Mouse (Mus musculus) hindbrain, embryonic 16.5 days (tissue): ENCODE data around the gene Gstm7. TPM values are rescaled to one million over a fixed set of nuclear protein-coding genes. Genes with fewer than 3 reads are reported as not detected.
A peak's percentile ranks its signal among the peaks of the same experiment; 100 is the strongest.

Experiments
- ATAC-seq: fragments of 200-750 bp; cut with Nextera tagmentation; 2 replicates; pipeline ENCODE4 v1.8.0; 2017; ENCODE audit warnings: moderate TSS enrichment, moderate library complexity
- H3K27ac ChIP-seq: fragments of 300-500 bp; sonication (generic); 2 replicates; pipeline ENCODE4 v1.5.1; 2014; ENCODE audit warnings: low read depth, mild to moderate bottlenecking, control low read depth, low read length, moderate library complexity
- H3K27me3 ChIP-seq: fragments of 300-500 bp; sonication (generic); replicated peaks from 2 replicates; pipeline ENCODE4 v1.6.1; 2014; ENCODE audit warnings: low read length; ENCODE audit not compliant: control insufficient read depth, insufficient read depth
- H3K36me3 ChIP-seq: fragments of 300-500 bp; sonication (generic); 2 replicates; pipeline ENCODE4 v1.6.1; 2014; ENCODE audit warnings: mild to moderate bottlenecking, low read length, moderate library complexity, mixed read lengths; ENCODE audit not compliant: control insufficient read depth, insufficient read depth
- H3K4me1 ChIP-seq: fragments of 300-500 bp; sonication (generic); 2 replicates; pipeline ENCODE4 v1.6.1; 2014; ENCODE audit warnings: low read depth, low read length; ENCODE audit not compliant: control insufficient read depth, insufficient read depth
- H3K4me2 ChIP-seq: fragments of 300-500 bp; sonication (generic); 2 replicates; pipeline ENCODE4 v1.6.1; 2014; ENCODE audit warnings: mild to moderate bottlenecking, low read length, control low read depth, moderate library complexity
- H3K4me3 ChIP-seq: fragments of 300-500 bp; sonication (generic); 2 replicates; pipeline ENCODE4 v1.5.1; 2014; ENCODE audit warnings: mild to moderate bottlenecking, low read length, control low read depth, moderate library complexity
- H3K9ac ChIP-seq: fragments of 300-500 bp; sonication (generic); 2 replicates; pipeline ENCODE4 v1.6.1; 2014; ENCODE audit warnings: low read depth, mild to moderate bottlenecking, control low read depth, low read length, moderate library complexity
- H3K9me3 ChIP-seq: fragments of 300-500 bp; sonication (generic); 2 replicates; pipeline ENCODE4 v1.6.1; 2014; ENCODE audit warnings: mild to moderate bottlenecking, low read length, moderate library complexity; ENCODE audit not compliant: control insufficient read depth
- WGBS: fragments of 180-500 bp; shearing (Covaris S2); extraction: QIAGEN DNeasy Blood & Tissue Kit; methylation state at CpG from one replicate; pipeline ENCODE4 v1.1.7; 2014; 5-methylcytosine and 5-hydroxymethylcytosine counted together
- polyA plus RNA-seq: library from polyadenylated mRNA; unstranded; fragments of >200 nt; fragmentation: Nextera tagmentation; extraction: Ambion mirVana; gene quantifications from 2 replicates; pipeline ENCODE4 v1.2.1, GENCODE M21; 2015

Gstm7 gene
- polyA plus RNA-seq, 1 experiment from 2014 or later: 43.2 TPM

DNA sequence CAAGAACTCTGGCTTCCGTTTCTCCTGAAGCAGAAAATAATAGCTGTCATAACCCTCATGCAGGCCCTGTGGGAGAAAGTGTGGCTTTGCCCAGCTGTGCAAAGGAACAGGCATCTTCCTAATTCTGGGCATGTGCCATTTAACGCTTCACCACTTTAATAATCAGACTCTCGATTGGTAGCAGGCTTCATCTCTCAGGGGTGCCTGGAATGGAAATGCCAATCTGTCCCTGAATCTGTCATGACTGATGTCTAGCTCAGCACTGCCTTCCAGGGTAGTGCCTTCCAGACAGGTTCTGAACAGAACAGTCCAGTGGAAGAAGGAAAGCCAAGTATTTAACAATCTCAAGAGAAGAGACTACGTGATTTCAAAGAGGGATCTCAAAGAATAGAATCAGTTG, 9.6 kb upstream of the Gstm7 start:
- H3K27me3 ChIP-seq: no peaks in the 10 kb centered on the region
- ATAC-seq: no peak
- no peaks in the 10 kb centered on the region for H3K36me3 ChIP-seq
- H3K4me3 ChIP-seq: no peak overlapping the region
- no peak overlapping the region for H3K27ac ChIP-seq
- peaks cover 6% of the 10 kb centered on the region; the same call in 1 of the 2 replicates for H3K4me1 ChIP-seq
- H3K9me3 ChIP-seq: no peaks in the 10 kb centered on the region
- no peak overlapping the region for H3K4me2 ChIP-seq
- no peak overlapping the region for H3K9ac ChIP-seq
- WGBS: 51% methylated on average over 4 of the region's 4 CpGs

DNA sequence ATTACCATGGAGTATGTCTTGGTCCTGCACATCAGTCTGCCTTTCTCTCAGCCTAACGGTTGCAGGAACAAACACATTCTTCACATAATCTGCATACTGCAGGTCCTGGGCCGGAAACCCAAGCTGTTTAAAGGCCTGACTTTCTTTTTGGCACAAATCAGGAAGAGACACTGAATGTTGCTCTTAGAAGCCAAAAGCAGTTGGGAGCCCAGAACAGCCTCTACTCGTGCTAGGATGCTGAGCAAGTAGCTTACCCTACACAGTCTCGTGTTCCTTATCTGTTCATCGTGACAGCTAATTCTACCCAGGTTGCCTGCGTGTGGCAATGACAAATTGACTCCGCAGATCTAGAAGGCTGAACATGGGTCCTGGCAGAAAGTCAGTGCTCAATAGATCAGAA, 8.9 kb upstream of the Gstm7 start:
- H3K27me3 ChIP-seq: no peaks in the 10 kb centered on the region
- ATAC-seq: no peak
- H3K36me3 ChIP-seq: no peaks in the 10 kb centered on the region
- no peak overlapping the region for H3K27ac ChIP-seq
- H3K4me1 ChIP-seq: peaks cover 6% of the 10 kb centered on the region; the same call in 1 of the 2 replicates
- H3K4me3 ChIP-seq: no peak overlapping the region
- no peak overlapping the region for H3K4me2 ChIP-seq
- WGBS: 67% methylated on average over 7 of the region's 7 CpGs
- no peaks in the 10 kb centered on the region for H3K9me3 ChIP-seq
- H3K9ac ChIP-seq: no peak overlapping the region

GRCm38 (mm10) chr3:107939830-107940229, 8.2 kb upstream of the Gstm7 start:
- no peak overlapping the region for H3K9ac ChIP-seq
- peaks cover 6% of the 10 kb centered on the region; the same call in 1 of the 2 replicates for H3K4me1 ChIP-seq
- H3K36me3 ChIP-seq: no peaks in the 10 kb centered on the region
- no peak overlapping the region for H3K4me2 ChIP-seq
- no peaks in the 10 kb centered on the region for H3K27me3 ChIP-seq
- H3K9me3 ChIP-seq: no peaks in the 10 kb centered on the region
- WGBS: 43% methylated on average over 4 of the region's 4 CpGs
- H3K27ac ChIP-seq: no peak overlapping the region
- peak; percentile 28; the same call in 1 of the 2 replicates for ATAC-seq
- no peak overlapping the region for H3K4me3 ChIP-seq

DNA sequence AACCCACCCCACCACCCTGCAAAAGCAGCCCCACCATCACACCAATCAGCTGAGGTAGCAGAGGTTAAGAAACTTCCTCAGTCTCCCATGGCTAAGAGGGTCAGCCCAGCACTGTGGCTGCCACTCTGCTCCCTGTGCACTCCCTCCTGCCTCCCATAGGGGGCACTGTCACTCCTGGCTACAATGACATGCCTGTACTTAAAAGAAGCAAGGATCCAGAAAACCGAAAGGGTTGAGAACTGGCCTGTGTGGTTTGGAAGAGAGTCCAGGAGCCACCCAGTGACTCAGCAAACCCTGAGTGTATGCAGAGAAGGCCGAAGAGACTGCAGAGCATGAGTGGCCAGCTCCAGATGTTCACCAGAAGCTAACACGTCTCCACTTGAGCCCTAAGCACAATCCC, 7.8 kb upstream of the Gstm7 start:
- ATAC-seq: 0 out of 2 replicates have a peak, but pooled peaks have one; percentile 9
- Histone ChIP-seq H3K9ac (no peak overlapping the region), H3K4me2 (no peak overlapping the region), H3K36me3 (no peaks in the 10 kb centered on the region), H3K4me3 (no peak overlapping the region), H3K9me3 (no peaks in the 10 kb centered on the region), H3K27ac (no peak overlapping the region), H3K4me1 (peaks cover 6% of the 10 kb centered on the region; the same call in 1 of the 2 replicates), H3K27me3 (no peaks in the 10 kb centered on the region)
- WGBS: 47% methylated on average over 3 of the region's 3 CpGs

DNA sequence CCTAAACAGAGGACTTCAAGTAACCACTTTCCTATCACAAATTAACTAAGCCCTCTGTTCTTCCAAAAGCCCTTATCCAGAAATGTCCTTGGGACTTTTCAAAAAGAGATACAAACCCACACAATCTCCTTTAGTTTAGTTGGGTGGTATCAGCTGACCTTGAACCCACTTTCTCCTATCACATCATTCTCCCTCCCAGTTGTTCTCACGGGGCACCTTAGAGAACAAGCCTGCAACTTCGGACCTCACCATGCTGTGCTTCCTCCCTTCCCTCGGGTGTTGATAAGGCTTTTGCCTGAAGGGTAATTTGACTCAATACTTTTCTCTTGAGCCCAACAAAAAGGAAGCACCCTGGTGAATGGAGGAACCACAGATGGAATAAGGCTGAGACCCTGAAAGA, 4.3 kb upstream of the Gstm7 start:
- Histone ChIP-seq H3K36me3 (no peaks in the 10 kb centered on the region), H3K27me3 (no peaks in the 10 kb centered on the region), H3K4me3 (no peak overlapping the region), H3K9ac (no peak overlapping the region), H3K9me3 (no peaks in the 10 kb centered on the region), H3K4me2 (no peak overlapping the region), H3K4me1 (peaks cover 10% of the 10 kb centered on the region), H3K27ac (no peak overlapping the region)
- whole genome bisulfite sequencing: 66% methylated on average over 3 of the region's 3 CpGs
- no peak for ATAC-seq

DNA sequence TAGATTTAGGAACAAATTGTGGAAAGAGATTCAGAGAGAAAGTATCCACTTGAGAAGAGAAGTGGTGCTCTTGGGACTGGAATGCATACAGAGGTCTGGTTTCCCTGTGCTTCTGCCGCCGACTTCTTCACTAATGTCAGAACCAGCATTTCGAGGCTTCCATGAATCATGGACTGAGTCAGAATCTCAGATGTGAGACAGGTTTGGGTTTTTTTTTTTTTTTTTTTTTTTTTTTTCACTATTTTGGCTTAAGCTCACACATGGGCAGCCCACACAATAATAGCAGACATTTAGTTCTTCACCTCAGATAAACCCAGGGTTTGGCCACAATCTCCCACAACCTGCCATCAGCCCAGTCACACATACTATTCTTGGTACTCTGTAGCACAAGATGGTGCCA, 3.7 kb upstream of the Gstm7 start:
- no peak overlapping the region for H3K4me2 ChIP-seq
- no peak overlapping the region for H3K9ac ChIP-seq
- ATAC-seq: no peak
- no peaks in the 10 kb centered on the region for H3K9me3 ChIP-seq
- H3K4me3 ChIP-seq: no peak overlapping the region
- H3K27ac ChIP-seq: no peak overlapping the region
- H3K36me3 ChIP-seq: no peaks in the 10 kb centered on the region
- no peaks in the 10 kb centered on the region for H3K27me3 ChIP-seq
- peaks cover 12% of the 10 kb centered on the region for H3K4me1 ChIP-seq
- 89% methylated on average over 3 of the region's 3 CpGs for WGBS

DNA sequence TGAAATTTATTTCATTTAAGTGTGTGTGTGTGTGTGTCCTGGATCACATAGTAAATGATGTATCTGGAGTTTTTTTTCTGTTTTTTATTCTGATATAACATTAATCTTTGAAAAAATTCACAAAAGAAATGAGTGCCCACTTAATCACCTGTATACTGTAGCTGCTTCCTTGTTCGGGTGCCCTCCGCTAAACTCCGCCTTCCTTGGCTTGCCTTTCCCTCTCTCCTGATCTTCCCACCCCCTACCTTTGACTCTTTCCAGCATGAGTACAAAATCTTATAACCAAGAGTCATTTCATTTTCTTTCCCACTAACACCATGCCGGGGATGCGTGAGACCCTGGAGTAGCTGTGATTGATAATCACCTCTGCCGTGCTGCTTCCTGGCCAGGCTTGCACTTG, 511 bp upstream of the Gstm7 start:
- Histone ChIP-seq H3K27me3 (no peaks in the 10 kb centered on the region), H3K27ac (0 out of 2 replicates have a peak overlapping the region, but pooled peaks have one; percentile 2), H3K4me2 (no peak overlapping the region), H3K9me3 (no peaks in the 10 kb centered on the region), H3K4me3 (no peak overlapping the region), H3K4me1 (peaks cover 12% of the 10 kb centered on the region), H3K9ac (no peak overlapping the region), H3K36me3 (no peaks in the 10 kb centered on the region)
- ATAC-seq: no peak
- WGBS: 71% methylated on average over 6 of the region's 6 CpGs

GRCm38 (mm10) chr3:107931134-107931533, 483 bp downstream of the Gstm7 start:
- Histone ChIP-seq H3K9ac (no peak overlapping the region; the same call in 1 of the 2 replicates), H3K27ac (peak overlapping the region; percentile 72), H3K4me1 (peaks cover 12% of the 10 kb centered on the region), H3K4me2 (peak overlapping the region; percentile 53), H3K4me3 (peak overlapping the region; percentile 26), H3K27me3 (no peaks in the 10 kb centered on the region), H3K9me3 (no peaks in the 10 kb centered on the region), H3K36me3 (no peaks in the 10 kb centered on the region)
- WGBS: 51% methylated on average over 2 of the region's 2 CpGs
- no peak for ATAC-seq

DNA sequence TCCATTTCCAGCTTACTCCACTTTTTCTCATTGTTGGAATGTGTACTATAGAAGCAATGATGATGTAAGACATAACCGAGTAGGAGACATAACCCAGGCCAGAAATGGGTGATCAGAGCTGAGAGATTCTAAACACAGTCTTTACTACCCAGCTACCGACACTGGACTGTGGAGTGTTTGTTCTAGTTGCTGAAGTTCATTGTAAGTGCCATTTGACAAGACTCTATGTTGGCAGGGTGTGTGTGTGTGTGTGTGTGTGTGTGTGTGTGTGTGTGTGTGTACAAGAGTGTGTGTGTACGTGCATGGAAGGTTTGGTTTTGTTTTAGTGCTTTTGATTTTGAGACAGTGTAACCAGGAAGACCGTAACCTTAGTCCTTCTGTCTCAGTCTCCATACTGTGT, 1.9 kb downstream of the Gstm7 start:
- no peak overlapping the region for H3K27ac ChIP-seq
- no peaks in the 10 kb centered on the region for H3K9me3 ChIP-seq
- no peak for ATAC-seq
- H3K4me3 ChIP-seq: no peak overlapping the region
- peaks cover 12% of the 10 kb centered on the region for H3K4me1 ChIP-seq
- no peak overlapping the region for H3K9ac ChIP-seq
- WGBS: 92% methylated on average over 4 of the region's 4 CpGs
- H3K27me3 ChIP-seq: no peaks in the 10 kb centered on the region
- no peak overlapping the region for H3K4me2 ChIP-seq
- no peaks in the 10 kb centered on the region for H3K36me3 ChIP-seq

DNA sequence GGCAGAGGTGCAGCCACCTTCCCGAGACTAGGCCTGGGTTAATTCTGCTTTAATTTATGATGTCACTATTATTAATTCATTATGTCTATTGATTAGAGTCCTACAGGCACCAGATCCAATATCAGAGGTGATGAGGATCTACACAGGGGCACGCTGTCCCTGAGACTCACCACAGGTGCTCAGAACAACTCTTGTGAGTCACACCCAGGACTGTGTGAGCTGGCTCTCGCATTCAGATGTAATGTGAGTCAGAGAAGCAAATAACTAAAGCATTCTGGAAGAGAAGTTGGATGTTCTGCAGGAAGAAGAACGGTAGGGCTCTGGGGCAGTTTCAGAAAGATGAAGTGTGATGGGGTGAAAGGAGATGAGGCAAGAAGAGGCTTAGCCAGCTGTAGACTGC, 2.4 kb downstream of the Gstm7 start:
- ATAC-seq: no peak
- no peak overlapping the region for H3K9ac ChIP-seq
- peaks cover 12% of the 10 kb centered on the region for H3K4me1 ChIP-seq
- no peaks in the 10 kb centered on the region for H3K36me3 ChIP-seq
- no peak overlapping the region for H3K4me3 ChIP-seq
- no peak overlapping the region for H3K4me2 ChIP-seq
- H3K9me3 ChIP-seq: no peaks in the 10 kb centered on the region
- no peaks in the 10 kb centered on the region for H3K27me3 ChIP-seq
- no peak overlapping the region for H3K27ac ChIP-seq
- 92% methylated on average over 4 of the region's 4 CpGs for WGBS
